Mouse (Mus musculus) bone marrow macrophage, adult 2 months (primary cell): ENCODE results near the gene Gnptg.

Experiments used
- CTCF ChIP-seq: IDR thresholded peaks from 2 replicates; pipeline ENCODE4 v1.5.1; 2012; ENCODE audit warnings: low read depth, mild to moderate bottlenecking, low read length, moderate library complexity
- POLR2A ChIP-seq: IDR thresholded peaks from 2 replicates; pipeline ENCODE4 v1.6.1; 2012; ENCODE audit warnings: mild to moderate bottlenecking, low read depth, low read length, borderline replicate concordance

DNA sequence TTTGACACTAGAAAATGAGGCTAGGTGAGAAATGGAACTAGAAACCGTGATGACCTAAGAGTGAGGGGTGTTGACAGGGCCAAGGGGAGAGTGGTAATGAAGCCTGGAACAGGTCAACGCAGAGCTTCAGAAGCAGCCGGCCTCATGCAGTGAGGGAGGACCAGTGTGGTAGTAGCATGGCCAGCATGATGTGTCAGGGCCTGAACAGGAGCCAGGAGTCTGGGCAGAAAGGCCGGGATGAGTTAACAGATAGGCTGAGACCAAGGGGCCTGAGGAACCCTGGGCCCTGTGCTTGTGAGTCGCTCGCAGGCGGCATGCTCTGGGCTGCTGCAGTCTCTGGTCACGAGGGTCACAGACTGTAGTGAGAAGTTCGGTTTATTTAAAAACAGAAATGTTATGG, 21.0 kb downstream of the Gnptg start:
- TF ChIP-seq POLR2A (no peak), CTCF (no peak)
